Mouse (Mus musculus) adrenal gland (tissue): ENCODE measurements around the gene Arhgap24.

Experiments used
- intact Hi-C: fragments of 180-260 bp; cut with DNase I; formaldehyde crosslinking; loops from one replicate; pipeline ENCODE4 v1.15.1; 2025

The Arhgap24 gene

GRCm38 (mm10) chr5:102670206-102670605 is 189.0 kb downstream of the Arhgap24 start:
- intact Hi-C loops: no loop called here

GRCm38 (mm10) chr5:102670731-102671345 is 189.6 kb downstream of the Arhgap24 start:
- intact Hi-C loops: no loop called here

- intact Hi-C loops: no loop called here
Measured at GRCm38 (mm10) chr5:102675326-102675725, 194.1 kb downstream of the Arhgap24 start.

GRCm38 (mm10) chr5:102677176-102677575 is 196.0 kb downstream of the Arhgap24 start:
- intact Hi-C loops: no loop called here

GRCm38 (mm10) chr5:102687673-102688072 is 206.5 kb downstream of the Arhgap24 start:
- intact Hi-C loops: no loop called here

GRCm38 (mm10) chr5:102692487-102692886 is 211.3 kb downstream of the Arhgap24 start:
- intact Hi-C loops: loop anchor here (2.0 to 5.0 kb wide), 3 partner anchors 275 to 544 kb away; no protein-coding TSS in a partner anchor

GRCm38 (mm10) chr5:102693192-102693591 is 212.0 kb downstream of the Arhgap24 start:
- intact Hi-C loops: loop anchor here (2.0 to 5.0 kb wide), 3 partner anchors 276 to 544 kb away; no protein-coding TSS in a partner anchor

GRCm38 (mm10) chr5:102693871-102694270 is 212.7 kb downstream of the Arhgap24 start:
- intact Hi-C loops: loop anchor here (2.0 to 5.0 kb wide), 3 partner anchors 277 to 545 kb away; no protein-coding TSS in a partner anchor

- intact Hi-C loops: no loop called here
Measured at GRCm38 (mm10) chr5:102697784-102698183, 216.6 kb downstream of the Arhgap24 start.

GRCm38 (mm10) chr5:102698396-102698795 is 217.2 kb downstream of the Arhgap24 start:
- intact Hi-C loops: no loop called here

- intact Hi-C loops: no loop called here
Measured at GRCm38 (mm10) chr5:102698891-102699290, 217.7 kb downstream of the Arhgap24 start.

GRCm38 (mm10) chr5:102702581-102702980 is 221.4 kb downstream of the Arhgap24 start:
- intact Hi-C loops: loop anchor here (2.0 kb wide), 2 partner anchors 64 to 174 kb away; no protein-coding TSS in a partner anchor

GRCm38 (mm10) chr5:102703325-102704099 is 222.3 kb downstream of the Arhgap24 start:
- intact Hi-C loops: loop anchor here (2.0 kb wide), 2 partner anchors 63 to 173 kb away; no protein-coding TSS in a partner anchor

GRCm38 (mm10) chr5:102705170-102705569 is 224.0 kb downstream of the Arhgap24 start:
- intact Hi-C loops: no loop called here

- intact Hi-C loops: no loop called here
Measured at GRCm38 (mm10) chr5:102710336-102710735, 229.1 kb downstream of the Arhgap24 start.

- intact Hi-C loops: no loop called here
Measured at GRCm38 (mm10) chr5:102719368-102719972, 238.3 kb downstream of the Arhgap24 start.

GRCm38 (mm10) chr5:102723558-102723957 is 242.4 kb downstream of the Arhgap24 start:
- intact Hi-C loops: no loop called here

- intact Hi-C loops: no loop called here
Measured at GRCm38 (mm10) chr5:102724813-102725348, 243.7 kb downstream of the Arhgap24 start.

GRCm38 (mm10) chr5:102725365-102725764 is 244.2 kb downstream of the Arhgap24 start:
- intact Hi-C loops: no loop called here

GRCm38 (mm10) chr5:102726985-102727384 is 245.8 kb downstream of the Arhgap24 start:
- intact Hi-C loops: no loop called here

GRCm38 (mm10) chr5:102728531-102728930 is 247.3 kb downstream of the Arhgap24 start:
- intact Hi-C loops: no loop called here

- intact Hi-C loops: no loop called here
Measured at GRCm38 (mm10) chr5:102729476-102729875, 248.3 kb downstream of the Arhgap24 start.
